Mouse (Mus musculus) small intestine, adult 2 months (tissue): ENCODE measurements around the gene Srarp.

ENCODE experiments used
- CTCF ChIP-seq: fragments of 200-500 bp; IDR thresholded peaks from 2 replicates; pipeline ENCODE4 v1.5.1; 2012; ENCODE audit warnings: low read depth, mild to moderate bottlenecking, control low read depth, inconsistent platforms, low read length, moderate library complexity, mixed read lengths; ENCODE audit not compliant: insufficient replicate concordance, insufficient read length; ENCODE audit errors: extremely low read depth
- POLR2A ChIP-seq: fragments of 200-500 bp; IDR thresholded peaks from 2 replicates; pipeline ENCODE4 v1.6.1; 2012; ENCODE audit warnings: low read depth, mild to moderate bottlenecking, control low read depth, inconsistent platforms, low read length, moderate library complexity

DNA sequence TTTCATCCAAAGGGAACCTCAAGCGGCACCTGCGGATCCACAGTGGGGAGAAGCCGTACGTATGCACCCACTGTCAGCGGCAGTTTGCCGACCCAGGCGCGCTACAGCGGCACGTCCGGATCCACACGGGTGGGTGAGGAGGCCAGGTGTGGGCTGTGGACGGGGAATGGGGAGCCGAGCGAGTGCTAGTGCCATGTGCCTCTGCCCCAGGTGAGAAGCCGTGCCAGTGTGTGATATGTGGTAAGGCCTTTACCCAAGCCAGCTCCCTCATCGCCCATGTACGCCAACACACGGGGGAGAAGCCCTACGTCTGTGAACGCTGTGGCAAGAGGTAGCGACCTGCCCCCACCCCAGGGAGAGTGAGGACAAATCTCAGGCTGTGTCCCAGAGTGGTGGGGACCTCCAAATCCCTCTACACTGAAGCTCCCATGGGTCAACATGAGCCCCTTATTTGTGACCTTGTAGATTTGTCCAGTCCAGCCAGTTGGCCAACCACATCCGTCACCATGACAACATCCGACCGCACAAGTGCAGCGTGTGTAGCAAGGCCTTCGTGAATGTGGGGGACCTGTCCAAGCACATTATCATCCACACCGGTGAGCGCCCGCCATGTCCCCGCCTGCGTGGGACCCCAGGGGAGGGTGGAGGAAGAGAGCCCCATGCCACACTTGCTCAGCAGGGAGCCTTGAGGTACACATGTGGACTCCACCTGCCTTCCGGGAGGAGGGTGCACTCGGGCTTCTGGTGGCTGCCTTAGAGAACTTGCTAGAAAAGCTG is 29.8 kb upstream of the Srarp start:
- TF ChIP-seq CTCF = no peak
- TF ChIP-seq POLR2A = no peak
